Mouse (Mus musculus): ENCODE measurements around the gene Srsf7. TPM values are rescaled to one million over a fixed set of nuclear protein-coding genes. Genes with fewer than 3 reads are reported as not detected.
"Not testable (repeated sequence)": the region's sequence is repeated elsewhere in the genome, so short reads cannot be mapped to it uniquely, and the experiment has no call there.

Gene Srsf7
- 100 to 1,000 TPM in 3 of 4 experiments, 10 to 100 TPM in 1; 96.8 to 150 (median 119) TPM for total RNA-seq (2022)

DNA sequence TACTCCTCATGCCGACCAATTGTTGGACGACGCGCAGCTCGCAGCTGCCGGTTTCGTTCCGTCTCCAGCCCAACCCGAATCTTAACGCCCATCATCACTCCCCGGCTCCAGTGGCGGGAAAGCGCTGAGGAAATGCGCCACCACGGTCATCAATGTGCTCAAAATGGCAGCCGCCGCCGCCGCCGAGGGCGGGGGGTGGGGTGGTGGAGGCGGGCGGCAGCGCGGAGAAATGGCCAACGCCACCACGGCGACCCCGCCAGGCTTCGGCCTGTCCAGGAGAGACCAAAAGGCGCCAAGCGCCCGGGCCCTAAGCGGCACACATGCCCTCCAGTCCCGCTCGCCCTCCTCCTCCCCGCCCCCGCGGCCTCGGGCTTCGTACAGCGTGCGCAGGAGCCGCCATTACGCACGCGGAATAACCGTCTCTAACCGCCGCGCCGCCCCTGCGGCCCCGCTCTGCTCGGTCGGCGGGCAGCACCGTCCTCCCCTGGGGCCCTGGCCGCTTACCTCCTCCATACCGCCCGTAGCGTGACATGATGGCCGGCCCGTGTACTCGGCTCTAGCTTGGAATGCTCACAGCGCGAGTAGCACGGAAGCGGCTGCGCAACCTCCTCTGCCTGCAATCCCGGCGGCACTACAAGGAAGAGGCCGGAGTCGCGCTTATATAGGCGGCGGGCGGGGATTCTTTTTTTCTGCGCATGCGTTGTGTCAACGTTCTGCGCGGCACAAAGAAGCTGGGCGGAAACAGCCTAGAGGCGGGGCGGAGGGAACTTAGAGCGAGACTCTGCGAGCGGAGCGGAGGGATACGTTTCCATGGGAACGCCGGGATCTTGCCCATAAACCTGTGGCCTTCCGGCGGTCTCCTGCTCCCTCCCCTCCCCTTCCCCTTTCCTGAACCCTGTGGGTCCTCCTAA, at the start of gene Srsf7, which contains the start of gene Ttc39d:
Gene Srsf7 (minus strand): TSS at position 637 of the 911 bp plus-strand sequence.
Gene Ttc39d (plus strand): TSS at position 790 of the 911 bp plus-strand sequence.
- peak; percentile 97 for DNase-seq

DNA sequence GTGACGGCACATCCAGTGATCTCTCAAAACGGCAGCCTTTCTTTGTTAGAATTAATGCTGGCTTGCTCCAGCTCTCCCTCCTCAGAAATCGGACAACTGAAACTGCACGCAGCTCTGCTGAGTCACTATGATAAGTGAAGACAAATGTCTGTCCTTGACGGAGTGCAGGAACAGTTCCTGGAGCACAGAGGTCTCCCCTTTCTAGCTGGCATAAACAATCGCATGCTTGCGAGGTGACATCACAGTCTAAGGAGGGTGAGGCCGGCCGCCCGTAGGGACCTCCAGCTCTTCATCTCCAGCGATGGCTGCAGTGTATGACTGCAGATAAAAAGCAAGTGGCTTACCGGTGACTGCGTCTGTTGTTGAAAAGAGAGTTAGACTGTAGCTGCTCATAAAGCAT, 48.1 kb upstream of the Srsf7 start:
- DNase-seq = peak; percentile 89

DNA sequence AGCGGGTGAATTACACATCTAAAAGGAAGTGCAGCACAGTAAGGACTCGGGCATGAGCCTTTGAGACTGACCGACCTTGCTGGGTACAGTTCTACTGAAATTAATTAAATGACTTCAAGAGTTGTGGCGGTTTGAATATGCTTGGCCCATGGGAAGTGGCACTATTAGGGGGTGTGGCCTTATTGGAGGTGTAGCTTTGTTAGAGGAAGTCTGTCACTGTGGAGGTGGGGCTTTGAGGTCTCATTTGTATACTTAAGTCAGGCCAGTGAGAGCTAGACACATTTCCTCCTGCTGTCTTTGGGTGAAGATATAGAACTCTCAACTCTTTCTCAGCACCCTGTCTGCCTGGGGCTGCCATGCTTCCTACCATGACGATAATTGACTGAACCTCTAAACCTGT, 47.3 kb upstream of the Srsf7 start:
- DNase-seq = no peak

DNA sequence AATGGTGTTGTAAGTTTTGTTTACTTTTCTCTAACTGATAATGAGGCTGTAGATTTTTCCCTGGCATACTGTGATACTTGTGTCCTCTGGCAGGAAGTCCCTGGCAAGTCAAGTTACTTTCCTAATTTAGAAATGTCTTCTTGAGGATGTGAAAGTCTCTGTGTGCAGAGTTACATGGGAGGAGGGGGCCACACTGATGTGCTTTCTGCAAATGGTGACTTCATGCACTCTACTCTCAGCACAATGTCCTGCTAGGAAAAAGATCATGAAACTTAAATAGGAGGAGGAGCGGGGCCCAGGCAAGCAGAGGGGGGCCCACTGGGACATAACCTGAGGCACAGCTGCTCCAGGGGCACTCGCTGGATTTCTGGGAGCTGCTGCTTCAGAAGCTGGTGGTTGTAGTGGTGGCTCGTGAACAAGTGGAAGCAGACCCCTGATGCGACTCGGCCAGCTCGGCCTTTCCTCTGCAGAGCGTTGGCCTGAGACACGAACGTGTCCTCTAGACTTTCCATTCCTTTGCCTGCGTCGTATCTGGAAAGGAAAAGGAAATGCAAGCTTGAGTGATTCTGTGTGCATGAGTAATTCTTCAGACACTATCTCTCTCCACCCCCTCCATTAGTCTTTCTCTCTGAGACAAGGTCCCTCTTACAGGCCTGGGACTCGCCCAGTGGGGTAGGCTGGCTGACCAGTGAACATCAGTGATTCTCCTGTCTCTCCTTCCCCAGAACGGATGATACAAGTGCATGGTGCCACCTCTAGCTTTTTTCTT, 45.8 kb upstream of the Srsf7 start:
- no peak for DNase-seq

DNA sequence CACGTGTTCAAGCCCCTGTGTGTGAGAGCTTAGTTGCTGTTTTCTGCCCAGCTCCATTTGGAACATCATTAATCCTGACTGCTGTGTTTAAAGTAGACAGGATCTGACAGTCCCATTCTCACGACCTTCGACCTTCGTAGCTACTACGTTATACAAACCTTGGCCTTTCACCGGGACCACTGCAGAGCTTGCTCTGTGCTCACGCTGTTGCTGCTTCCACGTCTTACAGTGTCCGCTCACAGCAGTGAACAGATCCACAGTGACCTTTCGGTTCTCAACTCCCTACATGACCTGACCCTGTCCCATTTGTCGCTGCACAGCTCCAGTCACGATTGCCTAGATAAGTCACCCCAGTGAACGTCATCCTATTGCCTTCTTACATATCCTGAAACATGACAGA, 36.0 kb upstream of the Srsf7 start:
- no peak for DNase-seq

DNA sequence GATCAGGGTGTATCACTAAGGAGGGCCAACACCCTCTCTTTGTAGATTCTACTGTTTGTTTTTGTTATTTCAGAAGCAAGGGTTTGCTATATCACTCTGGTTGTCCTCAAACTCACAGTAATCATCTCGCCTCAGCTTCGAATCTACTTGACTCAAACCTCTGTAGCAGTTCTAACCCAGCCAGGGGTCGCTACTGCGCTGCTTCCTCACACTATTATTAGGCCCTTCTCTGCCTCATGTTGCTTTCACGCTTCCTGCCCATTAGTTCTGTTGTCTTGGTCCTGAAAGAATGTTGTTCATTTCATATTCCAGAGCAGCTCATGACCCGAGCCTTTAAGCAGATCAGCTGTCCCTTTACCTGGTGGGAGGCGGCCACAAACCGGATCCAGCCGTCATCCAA, 34.5 kb upstream of the Srsf7 start:
- no peak for DNase-seq

DNA sequence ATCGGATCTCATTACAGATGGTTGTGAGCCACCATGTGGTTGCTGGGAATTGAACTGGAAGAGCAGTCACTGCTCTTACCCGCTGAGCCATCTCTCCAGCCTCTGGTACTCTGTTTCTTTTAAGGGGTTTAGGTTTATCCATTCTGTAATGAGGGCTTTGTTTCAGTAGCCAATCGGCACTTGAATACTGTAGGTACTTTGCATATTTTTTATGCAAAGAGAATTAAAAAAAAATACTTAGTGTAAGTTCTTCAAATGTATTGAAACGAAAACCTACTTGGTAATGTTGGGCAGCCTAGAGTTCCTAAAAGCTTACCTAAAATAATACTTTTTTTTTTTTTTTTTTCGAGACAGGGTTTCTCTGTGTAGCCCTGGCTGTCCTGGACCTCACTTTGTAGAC, 30.4 kb upstream of the Srsf7 start:
- no peak for DNase-seq

DNA sequence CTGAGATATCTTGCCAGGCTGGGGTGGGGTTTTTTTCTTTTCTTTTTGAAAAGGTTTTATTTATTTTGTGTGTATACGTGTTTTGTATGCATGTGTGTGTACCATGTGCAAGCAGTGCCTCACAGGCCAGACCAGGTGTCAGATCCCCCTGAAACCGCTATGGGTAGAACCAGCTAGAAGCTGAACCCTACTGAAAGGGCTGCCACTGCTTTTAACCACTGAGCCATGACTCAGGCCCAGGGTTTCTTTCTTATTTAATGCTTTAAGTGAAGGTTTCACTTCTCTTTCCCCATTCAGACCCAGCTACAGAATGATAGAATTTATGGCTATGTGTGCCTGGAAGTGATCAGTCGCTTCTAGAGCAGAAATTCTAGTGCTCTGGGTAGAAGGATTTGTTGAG, 29.7 kb upstream of the Srsf7 start:
- DNase-seq = no peak

DNA sequence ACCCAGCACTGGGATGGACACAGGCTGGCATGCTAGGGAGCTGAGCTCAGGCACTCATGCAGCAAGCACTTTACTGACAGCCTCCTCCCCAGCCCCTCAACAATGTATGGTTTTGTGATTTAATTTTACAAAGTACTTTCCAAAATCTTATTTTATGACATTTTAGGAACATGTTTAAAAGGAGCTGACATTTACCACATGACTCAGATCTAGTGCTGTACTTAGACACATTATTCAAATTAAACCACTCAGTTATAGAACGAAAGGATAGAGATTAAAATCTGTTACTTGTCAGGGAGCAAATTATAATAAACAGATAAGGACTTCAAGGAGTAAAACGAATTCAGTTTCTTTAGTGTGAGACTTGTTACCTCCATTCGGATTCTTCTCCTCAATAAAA, 28.4 kb upstream of the Srsf7 start:
- no peak for DNase-seq

DNA sequence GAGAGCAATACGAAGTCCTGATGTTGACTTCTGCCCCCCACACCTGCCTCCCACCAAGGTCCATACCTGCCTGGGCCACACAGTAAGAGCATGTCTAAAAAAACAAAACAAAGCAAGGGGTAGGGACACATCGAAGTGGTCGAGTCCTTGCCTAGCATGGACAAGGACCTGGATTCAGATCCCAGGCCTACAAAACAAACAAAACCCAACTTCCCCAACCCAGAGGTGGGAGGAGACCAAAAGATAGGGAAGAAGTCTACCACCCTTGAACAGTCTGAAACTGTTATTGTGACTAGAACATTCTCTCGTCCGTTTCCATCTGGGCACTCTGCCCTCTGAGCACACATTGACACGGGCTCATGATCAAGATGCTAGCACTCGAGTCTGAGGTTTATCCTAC, 27.3 kb upstream of the Srsf7 start:
- DNase-seq = no peak

DNA sequence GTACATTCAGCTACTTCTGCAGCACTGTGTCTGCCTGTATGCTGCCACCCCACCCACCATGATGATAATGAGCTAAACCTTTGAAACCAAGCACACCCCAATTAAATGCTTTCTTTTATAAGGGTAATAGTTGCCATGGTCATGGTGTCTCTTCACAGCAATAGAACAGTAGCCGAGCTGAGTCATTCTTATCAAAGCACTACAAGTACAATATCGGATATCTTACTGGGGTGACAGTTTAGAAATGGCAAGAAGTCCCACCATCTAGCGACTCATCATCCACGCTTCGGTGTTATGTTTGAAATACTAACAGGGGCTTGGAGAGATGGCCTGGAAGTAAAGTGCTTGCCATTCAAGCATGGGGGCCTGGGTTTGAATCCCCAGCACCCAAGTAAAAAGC, 26.7 kb upstream of the Srsf7 start:
- DNase-seq = no peak

DNA sequence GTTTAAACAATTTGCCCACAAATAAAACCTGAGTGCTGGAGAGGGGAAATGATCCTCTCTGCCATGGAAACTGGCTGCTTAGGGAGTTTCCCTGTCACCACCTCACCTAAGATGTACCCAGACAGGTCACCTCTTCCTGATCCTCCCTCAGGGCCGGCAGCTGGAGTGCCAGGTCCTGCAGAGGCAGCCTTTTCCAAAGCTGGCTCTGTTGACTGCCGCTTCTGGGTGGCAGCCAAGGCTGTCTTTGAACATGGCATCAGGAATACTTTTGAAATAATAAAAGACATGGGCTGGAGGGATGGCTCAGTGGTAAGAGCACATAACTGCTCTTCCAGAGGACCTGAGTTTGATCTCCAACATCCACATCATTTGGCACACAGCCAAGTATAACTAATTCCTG, 22.3 kb upstream of the Srsf7 start:
- peak; percentile 26 for DNase-seq

DNA sequence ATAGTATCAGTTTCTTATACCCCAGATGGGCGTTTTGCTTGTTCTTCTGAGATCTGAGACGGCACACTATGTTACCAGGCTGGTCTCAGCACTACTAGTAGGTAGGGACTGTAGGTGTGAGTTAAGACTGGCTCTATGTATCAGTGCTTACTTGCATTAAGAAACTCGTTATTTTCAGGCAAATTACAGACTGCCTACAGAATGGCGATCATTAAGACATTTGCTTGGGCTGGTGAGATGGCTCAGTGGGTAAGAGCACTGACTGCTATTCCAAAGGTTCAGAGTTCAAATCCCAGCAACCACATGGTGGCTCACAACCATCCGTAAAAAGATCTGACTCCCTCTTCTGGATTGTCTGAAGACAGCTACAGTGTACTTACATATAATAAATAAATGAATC, 18.0 kb upstream of the Srsf7 start:
- not testable (repeated sequence) for DNase-seq

DNA sequence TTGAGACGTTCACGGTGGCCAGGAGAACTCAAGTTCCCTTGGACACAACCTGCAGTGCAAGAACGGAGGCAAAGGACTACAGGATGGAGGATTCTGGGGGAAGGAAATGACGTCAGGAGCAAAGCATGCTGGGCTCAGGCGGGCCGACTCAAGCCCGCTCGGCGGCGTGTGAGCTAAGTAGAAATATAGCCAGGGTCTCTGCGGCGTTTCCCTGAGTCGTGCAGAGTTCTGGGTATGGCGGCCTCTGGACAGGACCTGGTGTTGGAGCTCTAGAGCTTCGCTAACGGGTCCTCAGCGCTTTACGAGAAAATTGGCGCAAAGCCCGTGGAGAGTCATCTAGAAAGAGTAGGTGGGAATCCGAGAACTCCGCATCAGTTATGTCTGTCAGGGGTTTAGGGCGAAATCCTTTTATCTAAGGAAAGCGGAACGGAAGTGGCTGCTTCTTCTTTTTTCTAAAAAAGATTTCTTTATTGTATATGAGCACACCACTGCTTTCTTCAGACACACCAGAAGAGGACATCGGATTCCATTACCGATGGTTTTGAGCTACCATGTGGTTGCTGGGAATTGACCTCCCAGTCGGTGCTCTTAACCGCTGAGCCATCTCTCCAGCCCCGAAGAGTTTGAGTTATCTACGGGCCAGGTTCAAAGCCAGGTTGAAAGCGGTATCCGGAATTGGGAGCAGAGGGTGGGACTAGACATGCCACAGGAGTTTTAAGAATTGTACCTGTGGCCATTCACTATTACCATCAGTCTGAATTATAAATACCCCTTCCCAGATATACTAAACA, 17.4 kb upstream of the Srsf7 start, which contains the start of gene Gemin6:
Gene Gemin6 (plus strand): TSS at position 116 of the 791 bp plus-strand sequence.
- peak; percentile 83 for DNase-seq

DNA sequence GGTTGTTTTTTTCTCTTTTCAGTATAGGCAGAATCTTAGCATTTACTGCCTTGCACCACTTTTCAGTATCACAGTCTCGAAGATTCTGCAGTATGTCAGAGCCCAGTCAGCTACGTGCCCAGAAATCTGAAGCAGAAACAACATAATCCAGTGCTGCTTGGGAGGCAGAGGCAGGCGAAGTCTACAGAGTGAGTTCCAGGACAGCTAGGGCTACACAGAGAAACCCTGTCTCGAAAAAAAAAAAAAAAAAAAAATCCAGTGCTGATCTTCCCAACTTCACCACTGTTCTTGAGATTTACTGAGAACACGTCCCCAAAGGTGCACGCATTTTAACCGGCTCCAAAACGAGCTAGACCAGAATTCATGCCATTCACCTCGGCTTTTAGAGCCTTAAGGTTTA, 16.7 kb upstream of the Srsf7 start:
- no peak for DNase-seq

DNA sequence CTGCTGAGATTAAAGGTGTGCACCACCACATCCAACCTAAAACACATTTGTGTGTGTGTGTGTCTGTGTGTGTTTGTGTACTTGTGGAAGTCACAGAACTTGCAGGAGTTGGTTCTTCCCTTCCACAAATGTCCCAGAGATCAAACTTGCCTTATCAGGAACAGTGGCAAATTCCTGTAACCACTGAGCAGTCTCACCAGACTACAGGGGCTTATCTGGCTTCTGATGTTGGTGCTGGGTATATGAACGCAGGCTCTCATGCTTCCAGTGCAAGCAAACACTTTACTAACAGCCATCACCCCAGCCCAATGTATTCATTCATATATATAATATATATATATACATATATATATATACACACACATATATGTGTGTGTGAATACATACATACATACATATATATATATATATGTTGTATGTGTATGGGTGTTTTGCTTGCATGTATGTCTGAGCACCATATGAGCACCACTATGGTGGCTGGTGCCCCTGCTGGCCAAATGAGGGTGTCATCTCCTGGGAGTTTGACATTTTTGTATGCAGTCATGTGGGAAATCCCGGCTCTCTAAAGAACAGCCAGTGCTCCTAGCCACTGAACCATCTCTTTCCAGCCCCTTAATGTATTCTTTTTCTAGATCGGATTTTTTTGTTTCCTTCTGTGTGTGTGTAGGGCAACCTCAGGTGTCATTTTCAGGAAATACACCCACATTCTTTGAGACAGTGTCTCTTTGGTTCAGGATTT, 15.0 kb upstream of the Srsf7 start:
- no peak for DNase-seq

DNA sequence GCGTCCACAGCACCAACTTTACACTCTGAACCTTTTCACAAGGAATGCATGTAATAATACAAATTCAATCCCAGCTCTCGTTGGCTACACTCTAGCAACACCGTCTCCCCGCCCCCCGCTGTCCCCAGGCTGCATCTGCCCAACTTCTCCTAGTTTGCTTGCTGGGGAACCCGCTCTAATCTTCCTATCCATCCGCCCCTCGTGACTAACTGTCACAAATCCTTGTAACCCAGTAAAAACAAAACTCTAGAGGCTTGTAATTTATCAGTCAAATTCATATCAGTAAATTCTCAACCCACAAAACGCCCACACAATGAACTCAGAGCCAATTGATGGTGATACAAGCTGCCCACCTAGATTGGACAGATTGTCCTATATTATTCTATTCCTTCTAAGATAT, 14.1 kb upstream of the Srsf7 start:
- DNase-seq = no peak

DNA sequence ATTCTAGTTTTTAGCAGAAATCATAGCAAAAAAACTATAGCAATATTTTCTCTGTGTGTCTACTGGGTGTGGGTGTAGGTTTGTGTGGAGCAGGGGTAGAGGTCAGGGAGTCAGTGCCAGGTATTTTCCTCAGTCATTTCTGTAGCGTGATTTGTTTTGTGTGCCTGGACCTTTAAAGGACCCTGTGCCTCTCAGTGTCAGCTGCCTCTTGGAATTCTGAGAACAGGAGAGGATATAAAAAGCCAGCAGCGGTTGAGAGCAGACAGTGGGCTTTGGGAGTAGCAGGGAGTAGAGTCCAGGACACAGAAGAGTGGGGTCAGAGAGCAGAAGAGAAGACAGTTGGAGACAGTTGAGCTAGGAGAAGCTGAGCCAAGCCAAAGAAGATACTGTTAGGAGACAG, 13.0 kb upstream of the Srsf7 start:
- DNase-seq = no peak

DNA sequence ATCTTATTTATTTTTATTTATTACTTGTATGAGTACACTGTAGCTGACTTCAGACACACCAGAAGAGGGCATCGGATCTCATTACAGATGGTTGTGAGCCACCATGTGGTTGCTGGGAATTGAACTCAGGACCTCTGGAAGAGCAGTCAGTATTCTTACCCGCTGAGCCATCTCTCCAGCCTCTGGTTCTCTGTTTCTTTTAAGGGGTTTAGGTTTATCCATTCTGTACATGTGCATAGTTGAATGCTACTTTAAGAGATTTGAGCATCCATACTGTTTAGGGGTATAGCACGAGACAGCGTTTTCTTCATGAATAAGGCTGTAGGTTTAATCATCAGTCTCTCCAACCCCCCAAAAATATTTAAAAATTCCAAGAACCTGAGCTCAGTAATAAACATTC, 6.9 kb upstream of the Srsf7 start:
- not testable (repeated sequence) for DNase-seq

DNA sequence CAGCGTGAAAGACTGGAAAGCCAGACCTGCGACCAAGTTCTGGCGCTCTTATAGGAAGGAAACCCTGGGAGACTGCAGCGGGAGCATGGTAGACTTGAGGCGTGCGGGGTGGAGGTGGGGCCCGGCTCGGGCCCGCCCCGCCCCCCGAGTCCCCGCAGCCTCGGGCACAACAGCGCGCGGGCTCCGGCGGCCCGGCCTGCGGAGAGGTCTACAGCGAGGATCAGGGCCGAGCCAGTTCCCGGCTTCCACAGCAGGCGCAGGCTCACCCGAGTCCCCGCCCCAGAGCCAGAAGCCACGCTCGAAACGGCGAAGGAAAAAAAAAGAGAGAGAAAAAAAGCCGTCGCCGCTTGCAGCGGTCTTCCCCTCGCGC, 821 bp downstream of the Srsf7 start:
- no peak for DNase-seq

DNA sequence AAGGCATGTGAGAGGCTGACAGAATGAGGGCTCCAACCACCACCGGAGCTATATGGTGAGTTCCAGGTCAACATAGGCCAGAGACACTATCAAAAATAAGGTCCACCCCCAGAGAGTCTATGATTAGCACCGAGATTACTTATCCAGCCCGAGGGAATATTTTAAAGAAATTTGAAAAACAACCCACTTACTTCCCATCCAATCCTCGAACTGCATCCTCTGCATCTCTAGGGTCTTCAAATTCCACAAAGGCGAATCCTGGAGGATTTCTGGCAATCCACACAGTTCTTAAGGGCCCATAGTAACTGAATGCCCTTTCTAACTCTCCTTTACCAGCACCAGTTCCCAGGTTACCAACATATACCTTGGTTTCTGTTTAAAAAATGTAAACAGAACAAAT, 1.4 kb downstream of the Srsf7 start:
- no peak for DNase-seq

DNA sequence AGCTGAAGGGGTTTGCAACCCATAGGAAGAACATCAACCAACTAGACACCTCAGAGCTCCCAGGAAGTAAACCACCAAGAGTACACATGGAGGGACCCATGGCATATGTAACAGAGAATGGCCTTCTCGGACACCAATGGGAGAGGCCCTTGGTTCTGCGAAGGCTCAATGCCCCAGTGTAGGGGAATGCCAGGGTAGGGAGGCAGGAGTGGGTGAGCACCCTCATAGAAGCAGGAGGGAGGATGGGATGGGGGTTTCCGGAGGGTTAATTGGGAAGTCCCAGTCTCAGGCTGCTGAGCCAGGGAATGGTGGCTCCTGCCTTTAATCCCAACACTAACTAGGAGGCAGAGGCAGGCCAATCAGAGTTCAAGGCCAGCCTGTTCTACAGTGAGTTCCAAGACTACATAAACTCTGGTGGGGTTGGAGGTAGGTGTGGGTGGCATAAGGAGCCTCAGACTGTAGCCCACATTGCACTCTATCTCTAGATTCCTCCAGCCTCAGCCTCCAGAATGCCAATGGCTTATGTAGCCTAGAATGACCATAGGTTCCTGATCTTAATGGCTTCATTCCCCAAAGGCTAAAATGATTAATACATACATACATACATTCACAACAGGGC, 7.8 kb downstream of the Srsf7 start:
- DNase-seq = no peak

Measured in adrenal gland, adult 8-10 months (tissue).